Mouse (Mus musculus): ENCODE data around the gene Nkx2-5.

DNA sequence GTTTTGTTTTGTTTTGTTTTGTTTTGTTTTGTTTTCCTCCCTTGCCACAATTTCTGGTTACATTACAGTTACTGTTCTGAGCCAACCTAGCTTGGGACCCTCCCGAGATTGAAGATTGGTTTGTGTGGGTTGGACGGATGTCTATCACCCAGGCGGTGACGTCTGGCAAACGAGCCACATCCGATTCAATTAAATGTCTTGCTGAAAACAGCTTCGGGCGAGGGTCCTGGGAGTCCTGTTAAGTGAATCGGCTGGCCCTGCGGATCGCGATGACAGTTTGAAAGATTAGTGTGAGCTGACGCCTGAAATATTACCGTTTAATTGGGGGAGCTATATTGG lies 1.6 kb downstream of the Nkx2-5 start:
- TF ChIP-seq TAL1 (IDR thresholded peaks at IDR 0.05; ENCODE audit: low read length) (no peak), ELF1 (IDR thresholded peaks at IDR 0.05; ENCODE audit: low read depth, low read length) (no peak)
